Mouse (Mus musculus) heart, adult 18-20 months (tissue): Measurements from ENCODE around the gene Rlf. TPM values are rescaled to one million over a fixed set of nuclear protein-coding genes. Genes with fewer than 3 reads are reported as not detected.
"Not testable (repeated sequence)": the region's sequence is repeated elsewhere in the genome, so short reads cannot be mapped to it uniquely, and the experiment has no call there.

ENCODE experiments used
- DNase-seq, 2 experiments: peaks; one replicate each; pipeline ENCODE4 v3.0.0; 2021 to 2022; ENCODE audit warnings: mixed read lengths in 1 of 2
- total RNA-seq, 2 experiments: library from RNA; stranded (reverse); gene quantifications; 2 replicates each; pipeline ENCODE4 v1.2.3; 2021

Gene Rlf
- total RNA-seq, 2 experiments from 2014 or later, result 8.8 to 9.1 TPM

DNA sequence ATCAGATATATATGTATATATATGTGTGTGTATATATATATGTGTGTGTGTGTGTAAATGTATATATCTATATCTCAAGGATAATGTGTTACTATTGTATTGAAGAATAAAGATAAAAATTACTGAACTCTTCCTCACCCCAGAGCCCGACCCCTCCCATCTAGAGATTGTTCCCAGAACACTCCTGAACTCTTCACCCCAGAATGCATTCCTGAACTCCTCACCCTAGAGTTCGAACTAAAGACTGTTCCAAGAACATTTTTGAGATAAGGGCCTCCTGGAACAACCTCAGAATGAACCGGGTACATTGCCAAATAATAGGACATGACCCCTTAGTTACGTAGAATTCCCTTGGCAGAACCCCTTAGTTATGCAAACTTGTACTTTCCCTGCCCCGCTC lies 48.2 kb downstream of the Rlf start:
- not testable (repeated sequence) for DNase-seq

DNA sequence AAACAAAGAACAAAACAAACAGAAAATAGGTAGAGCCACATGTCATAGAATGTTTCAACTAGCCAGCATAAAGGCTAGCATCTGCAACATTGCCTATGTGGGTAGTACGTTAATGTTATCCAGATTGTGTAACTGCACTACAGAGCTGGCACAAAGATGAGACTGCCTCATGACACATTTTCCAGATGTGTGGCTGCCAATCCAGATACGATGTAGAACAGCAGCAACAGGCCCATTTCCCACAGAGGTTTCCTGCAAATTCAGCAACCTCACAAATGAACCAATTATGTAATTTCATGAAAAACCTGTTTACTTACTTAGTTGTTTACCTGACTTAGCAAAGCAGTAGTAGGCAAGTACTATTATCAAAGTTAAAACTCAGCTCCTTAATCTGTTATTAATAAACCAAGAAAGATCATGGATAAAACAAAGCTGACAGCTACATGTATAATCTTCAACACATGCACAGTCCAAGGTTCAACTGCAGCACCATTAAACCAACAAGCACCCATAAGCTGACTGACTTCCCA lies 51.3 kb downstream of the Rlf start:
- peak; percentile 17 to 21 for DNase-seq

DNA sequence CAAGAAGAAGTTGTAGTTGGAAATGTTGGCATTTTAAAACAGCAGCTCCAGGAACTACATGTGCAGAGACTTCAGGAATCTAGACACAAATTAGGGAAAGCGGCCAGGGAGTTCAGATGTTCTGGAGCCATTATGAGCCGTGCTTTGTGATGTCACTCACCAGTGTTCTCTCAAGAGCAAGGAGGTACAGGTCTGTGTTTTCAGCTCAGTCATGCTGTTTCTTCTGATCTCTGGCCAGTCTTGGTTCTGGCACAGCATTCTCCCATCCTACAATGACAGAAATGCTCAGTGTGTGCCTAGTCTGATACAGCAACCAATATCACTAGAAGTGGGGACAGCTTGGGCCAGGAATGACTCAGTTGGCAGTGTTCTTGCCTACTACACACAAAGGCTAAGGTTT lies 105.8 kb downstream of the Rlf start, which contains the start of gene Tmco2:
TSS of gene Tmco2 (minus strand) at position 101 of the 400 bp plus-strand sequence.
- DNase-seq, result no peak

DNA sequence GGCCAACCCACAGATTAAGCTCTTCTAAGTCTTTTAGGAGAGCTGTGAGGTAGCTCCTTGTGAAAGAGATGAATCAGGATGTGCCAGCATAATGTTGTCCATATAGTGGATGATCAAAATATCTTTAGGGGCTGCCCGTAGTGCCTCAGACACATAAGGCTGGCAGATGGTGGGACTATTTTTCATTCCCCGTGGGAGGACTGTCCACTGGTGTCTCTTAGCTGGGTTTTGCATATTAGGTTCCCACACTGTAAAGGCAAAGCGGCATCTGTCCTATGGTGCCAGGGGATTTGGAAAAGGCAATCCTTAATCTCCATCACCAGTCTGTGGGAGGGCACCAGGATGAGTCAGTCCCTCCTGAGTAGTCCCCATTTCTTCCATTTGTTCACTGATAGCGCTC lies 111.6 kb downstream of the Rlf start:
- no peak for DNase-seq

DNA sequence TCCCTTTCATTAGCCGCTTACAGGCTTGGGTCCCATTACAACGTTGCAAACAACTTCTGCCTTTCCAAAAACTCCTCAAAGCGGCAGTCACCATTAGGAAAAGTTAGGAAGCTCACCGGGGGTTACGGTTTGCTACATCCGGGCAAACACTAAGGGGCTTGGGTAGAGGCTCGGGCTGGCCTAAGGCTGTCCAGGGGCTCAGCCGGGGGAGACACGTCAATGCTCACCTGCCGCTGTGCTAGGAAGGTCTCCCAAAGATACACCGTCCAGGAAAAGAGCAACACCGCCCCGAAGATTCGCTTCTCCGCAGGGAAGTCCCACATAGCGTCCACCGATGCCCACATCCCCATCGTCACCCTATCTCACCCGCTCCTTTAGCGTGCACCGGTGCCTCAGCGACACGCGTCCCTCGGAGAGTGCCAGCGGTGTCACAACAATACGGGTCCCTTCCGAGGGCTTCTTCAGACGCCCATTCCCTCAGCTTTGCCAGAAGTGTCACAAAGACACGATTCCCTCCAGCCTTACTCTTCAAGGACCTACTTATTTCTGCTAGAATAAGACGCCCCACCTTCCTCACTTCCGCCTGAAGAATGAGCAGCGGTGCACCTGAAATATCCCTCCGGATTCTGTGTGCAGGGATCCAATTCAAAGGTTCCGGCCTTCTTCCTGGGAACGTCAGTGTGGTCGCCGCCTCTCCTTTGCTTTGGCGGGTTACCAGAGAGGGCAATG lies 117.1 kb downstream of the Rlf start, which contains the start of gene Zmpste24:
TSS of gene Zmpste24 (minus strand) at position 592 of the 729 bp plus-strand sequence.
- DNase-seq, result peak; percentile 82 to 92

Other genes with a start within 250 kb of the Rlf start
- gene Smap2, start 197.8 kb downstream of the Rlf start, total RNA-seq, result 10 to 100 TPM; 43.8 to 51.5 TPM
- gene Col9a2, start 175.7 kb downstream of the Rlf start, total RNA-seq, result under 1 TPM in 1 of 2 experiments, not detected in 1; 0.41 TPM
- gene Zmpste24, start 116.8 kb downstream of the Rlf start, total RNA-seq, result 10 to 100 TPM; 24.5 TPM
- not detected for gene Tmco2, start 105.9 kb downstream of the Rlf start, total RNA-seq
- not detected for gene Gm12888, start 109.8 kb upstream of the Rlf start, total RNA-seq
- gene Gm12886, start 208.0 kb upstream of the Rlf start, total RNA-seq, result not detected